Mouse (Mus musculus) bone marrow, adult 2 months (tissue): ENCODE data around the gene Psme2b. TPM values are rescaled to one million over a fixed set of nuclear protein-coding genes. Genes with fewer than 3 reads are reported as not detected.
A peak's percentile ranks its signal among the peaks of the same experiment; 100 is the strongest.
"Not testable (repeated sequence)": the region's sequence is repeated elsewhere in the genome, so short reads cannot be mapped to it uniquely, and the experiment has no call there.

Experiments
- H3K27ac ChIP-seq: fragments of 200-500 bp; 2 replicates; pipeline ENCODE4 v1.5.1; 2012; ENCODE audit warnings: low read depth, mild to moderate bottlenecking, control low read depth, inconsistent platforms, low read length; ENCODE audit not compliant: control insufficient read depth, poor library complexity, insufficient read depth
- H3K4me1 ChIP-seq: fragments of 200-500 bp; 2 replicates; pipeline ENCODE4 v1.6.1; 2011; ENCODE audit warnings: low read length; ENCODE audit not compliant: control insufficient read depth, insufficient read depth
- H3K4me3 ChIP-seq: fragments of 200-500 bp; replicated peaks from 2 replicates; pipeline ENCODE3; 2011; ENCODE audit warnings: mild to moderate bottlenecking, low read depth, low read length, control low read depth; ENCODE audit not compliant: control insufficient read depth
- WGBS: fragments of 180-500 bp; shearing (Covaris S2); methylation state at CpG from one replicate; pipeline ENCODE4 v1.1.7; 2018; 5-methylcytosine and 5-hydroxymethylcytosine counted together
- polyA plus RNA-seq: library from polyadenylated mRNA; stranded (reverse); fragments of >200 nt; gene quantifications from 2 replicates; pipeline ENCODE4 v1.2.4, GENCODE M21; 2011; ENCODE audit warnings: low replicate concordance; ENCODE audit not compliant: missing spikeins, insufficient read depth, insufficient read length

Psme2b gene
- polyA plus RNA-seq, result 16.9 and 66.0 TPM in 2 replicates

DNA sequence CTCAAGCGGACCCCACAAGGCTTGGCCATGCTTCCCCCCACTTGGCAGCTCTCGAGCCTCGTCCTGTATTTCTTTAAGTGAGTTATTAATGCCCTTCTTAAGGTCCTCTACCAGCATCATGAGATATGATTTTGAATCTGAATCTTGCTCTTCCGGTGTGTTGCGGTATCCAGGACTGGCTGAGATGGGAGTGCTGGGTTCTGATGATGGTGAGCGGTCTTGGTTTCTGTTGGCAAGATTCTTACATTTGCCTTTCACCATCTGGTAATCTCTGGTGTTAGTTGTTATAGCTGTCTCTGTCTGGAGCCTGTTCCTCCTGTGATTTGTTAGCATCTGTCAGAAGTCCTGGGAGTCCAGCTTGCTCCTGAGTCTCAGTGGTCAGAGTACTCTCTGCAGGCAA is at the start of gene Psme2b:
Gene Psme2b (minus strand): TSS at position 101 of the 400 bp plus-strand sequence.
- WGBS, result 88% methylated on average over 6 of the region's 6 CpGs
- H3K4me1 ChIP-seq, H3K4me3 ChIP-seq, H3K27ac ChIP-seq: not testable (repeated sequence)

DNA sequence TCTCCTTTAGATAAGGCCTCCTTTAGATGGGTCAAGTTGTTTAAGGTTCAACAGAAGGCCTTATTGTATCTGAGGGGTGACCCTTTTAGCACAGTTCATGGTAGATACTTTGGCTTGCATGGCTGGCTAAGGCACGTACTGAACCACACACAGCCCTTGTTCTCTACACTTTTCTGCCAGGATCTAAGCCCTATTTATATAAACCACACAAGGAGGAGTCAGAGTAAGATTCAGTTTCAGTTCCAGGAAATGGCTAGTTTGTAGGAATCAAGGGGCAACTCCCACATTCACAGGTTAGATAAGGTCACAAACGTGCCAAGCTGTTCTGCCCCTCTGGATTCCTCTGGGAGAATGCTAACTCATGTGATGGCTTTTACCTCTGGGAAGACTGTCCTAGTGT is 48.0 kb upstream of the Psme2b start, which contains the start of gene Tgtp1:
Gene Tgtp1 (minus strand): TSS at position 155 of the 400 bp plus-strand sequence.
- WGBS, result 14% methylated on average over 2 of the region's 2 CpGs
- H3K4me3 ChIP-seq, H3K4me1 ChIP-seq, H3K27ac ChIP-seq: not testable (repeated sequence)

DNA sequence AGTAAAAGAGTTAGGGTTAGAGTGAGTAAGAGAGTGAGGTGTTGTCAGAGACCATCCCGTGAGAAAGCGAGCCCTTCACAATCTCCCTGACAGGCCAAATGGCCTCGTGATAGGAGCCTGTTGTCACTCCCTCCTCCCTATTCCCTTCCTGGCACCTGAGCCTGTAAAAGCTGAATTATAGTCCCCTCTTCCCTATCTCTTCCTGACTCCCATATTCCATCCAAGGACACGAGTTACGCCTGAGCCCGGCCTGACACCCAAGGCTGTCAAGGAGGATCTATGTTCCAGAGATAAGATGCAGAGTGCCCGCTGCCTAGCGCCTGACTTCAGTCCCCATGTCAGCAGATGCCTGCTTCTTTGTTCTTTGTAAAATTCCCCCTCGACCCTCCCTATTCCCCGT is 47.3 kb upstream of the Psme2b start:
- 63% methylated on average over 10 of the region's 10 CpGs for WGBS
- H3K4me1 ChIP-seq, H3K27ac ChIP-seq, H3K4me3 ChIP-seq: not testable (repeated sequence)

DNA sequence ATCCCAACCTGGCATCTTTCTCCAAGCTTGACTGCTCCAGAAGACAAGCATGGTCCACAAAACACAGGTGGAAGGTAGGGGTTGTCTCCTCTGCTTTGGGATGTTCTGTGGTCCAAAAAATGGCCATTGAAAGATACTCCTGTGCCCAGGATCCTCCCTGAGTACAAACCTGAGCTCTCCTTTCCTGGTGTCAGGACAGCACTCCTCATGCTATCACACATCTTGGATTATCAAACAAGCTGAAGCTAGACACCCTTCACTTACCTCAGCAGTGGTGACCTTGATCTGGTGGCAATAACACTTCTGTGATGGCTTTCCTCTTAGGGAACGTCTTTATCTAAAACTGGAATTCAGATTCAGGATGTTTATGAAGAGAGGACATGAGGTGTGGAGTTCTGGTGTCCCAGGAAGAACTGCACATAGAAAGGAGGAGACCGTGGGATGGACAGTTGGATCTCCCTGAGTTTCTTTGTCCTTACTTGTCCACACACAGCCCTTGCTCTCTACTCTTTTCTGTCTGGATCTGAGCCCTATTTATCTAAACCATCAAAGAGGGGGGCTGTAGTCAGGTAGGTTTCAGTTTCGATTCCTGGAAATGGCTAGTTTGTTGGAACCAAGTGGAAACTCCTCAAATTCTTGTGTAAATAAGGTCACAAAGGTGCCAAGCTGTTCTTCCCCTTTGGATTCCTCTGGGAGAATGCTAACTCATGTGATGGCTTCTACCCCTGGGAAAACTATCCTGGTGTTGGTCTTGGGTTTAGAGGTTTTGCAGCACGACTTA is 45.9 kb upstream of the Psme2b start, which contains the start of gene Gm12185:
Gene Gm12185 (minus strand): TSS at position 487 of the 781 bp plus-strand sequence.
- 15% methylated on average over 4 of the region's 4 CpGs for WGBS
- H3K4me3 ChIP-seq, H3K27ac ChIP-seq, H3K4me1 ChIP-seq: not testable (repeated sequence)

DNA sequence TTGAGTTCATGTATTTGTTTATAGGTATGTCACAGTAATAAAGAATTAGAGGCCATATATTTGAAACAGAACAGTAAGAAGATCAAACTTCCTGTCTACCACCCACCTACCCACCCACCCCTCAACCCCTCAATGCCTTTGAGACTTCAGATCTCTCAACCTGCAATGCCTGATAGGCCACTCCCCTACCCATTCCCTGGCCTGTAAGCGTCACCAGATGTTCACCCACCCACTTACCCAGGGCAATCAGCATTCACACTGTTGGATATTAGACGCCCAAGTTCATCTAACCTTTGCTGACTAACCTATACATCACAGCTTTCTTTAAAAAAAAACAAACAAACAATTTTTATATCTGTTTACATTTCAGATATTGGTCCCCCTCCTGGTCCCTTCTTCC is 44.0 kb upstream of the Psme2b start:
- H3K4me3 ChIP-seq, H3K27ac ChIP-seq, H3K4me1 ChIP-seq: not testable (repeated sequence)
- WGBS, result 47% methylated on average over 2 of the region's 2 CpGs

DNA sequence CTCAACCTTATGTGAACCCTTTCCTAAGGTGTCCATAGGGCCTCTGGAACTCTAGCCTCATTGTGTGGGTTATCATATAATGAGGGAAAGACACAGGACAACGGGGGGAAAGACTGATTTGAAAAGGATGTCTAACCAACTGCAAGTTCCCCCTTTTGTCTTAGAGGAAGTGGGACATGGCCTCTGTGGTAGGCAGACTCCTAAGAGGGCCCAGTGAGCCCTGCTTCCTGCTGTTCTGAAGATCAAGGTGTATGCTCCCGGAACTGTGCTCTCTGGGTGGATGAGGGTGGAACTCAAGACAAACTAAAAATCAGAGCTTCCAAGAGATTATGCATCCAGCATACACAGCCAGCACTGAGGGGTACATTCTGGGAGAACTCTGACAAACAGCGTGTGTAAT is 42.2 kb upstream of the Psme2b start:
- H3K4me1 ChIP-seq, result not testable (repeated sequence)
- WGBS, result 28% methylated on average over 2 of the region's 3 CpGs

DNA sequence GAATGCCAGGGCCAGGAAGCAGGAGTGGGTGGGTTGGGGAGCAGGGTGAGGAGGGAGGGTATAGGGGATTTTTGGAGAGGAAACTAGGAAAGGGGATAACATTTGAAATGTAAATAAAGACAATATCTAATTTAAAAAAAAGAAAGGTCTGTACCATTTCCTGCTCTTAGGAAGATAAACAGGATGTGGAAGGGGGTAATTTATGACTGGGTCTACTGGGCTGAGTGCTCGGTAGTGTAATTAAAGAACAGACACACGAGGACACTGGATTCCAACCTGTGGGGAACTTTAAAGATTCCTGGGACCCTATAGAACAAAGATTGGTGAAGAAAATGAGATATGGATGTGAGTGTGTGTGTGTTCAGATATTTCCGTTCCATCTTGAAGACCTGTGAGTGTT is 36.9 kb upstream of the Psme2b start:
- not testable (repeated sequence) for H3K4me3 ChIP-seq, H3K4me1 ChIP-seq, H3K27ac ChIP-seq
- no CpG with 5 or more reads among the region's 3 CpGs for WGBS

More for the DNA sequence above, 42.2 kb upstream of the Psme2b start:
- H3K4me3 ChIP-seq, H3K27ac ChIP-seq: not testable (repeated sequence)

DNA sequence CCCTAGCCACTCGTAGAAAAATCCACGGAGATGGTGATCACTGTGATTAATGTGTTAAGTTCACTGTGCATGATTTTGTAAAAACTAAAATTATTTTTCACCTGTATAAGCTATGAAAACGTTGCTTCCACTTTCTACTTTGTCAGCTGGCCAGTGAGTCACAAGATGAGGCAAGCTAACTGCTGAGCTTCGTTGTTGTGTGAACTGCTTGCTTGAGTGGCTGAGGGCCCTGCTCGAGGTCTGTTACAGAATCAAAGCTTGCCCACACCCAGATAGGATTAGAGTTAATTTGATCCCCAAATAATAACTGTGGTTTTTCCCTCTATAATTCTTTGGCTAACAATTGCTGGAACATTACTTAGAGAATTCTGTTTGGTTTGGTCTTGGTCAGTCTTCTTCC is 34.1 kb upstream of the Psme2b start:
- H3K27ac ChIP-seq, H3K4me3 ChIP-seq, H3K4me1 ChIP-seq: not testable (repeated sequence)
- WGBS, result no CpG with 5 or more reads among the region's 5 CpGs

DNA sequence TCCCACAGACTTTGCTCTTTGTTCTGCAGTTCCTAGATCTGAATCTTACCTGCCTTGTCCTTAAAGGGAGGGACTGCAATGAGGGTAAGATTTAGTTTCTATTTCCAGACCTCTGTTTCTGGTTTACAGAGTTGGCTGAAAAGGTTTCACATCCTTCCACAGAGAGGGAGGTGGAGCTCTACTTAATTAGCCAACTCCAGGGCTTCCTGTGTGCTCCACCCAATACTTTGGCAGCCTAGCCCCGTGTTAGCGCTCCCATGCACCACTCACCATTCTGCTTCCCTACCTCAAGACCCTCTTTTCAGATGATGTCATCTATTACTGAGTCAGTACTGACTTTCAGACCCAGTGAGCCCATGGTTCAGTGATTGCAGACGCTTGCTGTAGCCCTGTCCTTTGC is 33.3 kb upstream of the Psme2b start, which contains the start of gene 9930111J21Rik1:
Gene 9930111J21Rik1 (minus strand): TSS at position 148 of the 400 bp plus-strand sequence.
- H3K4me3 ChIP-seq, H3K4me1 ChIP-seq: not testable (repeated sequence)
- no CpG with 5 or more reads among the region's 3 CpGs for WGBS
- 0 out of 2 replicates have a peak within 1 kb of the TSS, but pooled peaks have one; percentile 48 for H3K27ac ChIP-seq

DNA sequence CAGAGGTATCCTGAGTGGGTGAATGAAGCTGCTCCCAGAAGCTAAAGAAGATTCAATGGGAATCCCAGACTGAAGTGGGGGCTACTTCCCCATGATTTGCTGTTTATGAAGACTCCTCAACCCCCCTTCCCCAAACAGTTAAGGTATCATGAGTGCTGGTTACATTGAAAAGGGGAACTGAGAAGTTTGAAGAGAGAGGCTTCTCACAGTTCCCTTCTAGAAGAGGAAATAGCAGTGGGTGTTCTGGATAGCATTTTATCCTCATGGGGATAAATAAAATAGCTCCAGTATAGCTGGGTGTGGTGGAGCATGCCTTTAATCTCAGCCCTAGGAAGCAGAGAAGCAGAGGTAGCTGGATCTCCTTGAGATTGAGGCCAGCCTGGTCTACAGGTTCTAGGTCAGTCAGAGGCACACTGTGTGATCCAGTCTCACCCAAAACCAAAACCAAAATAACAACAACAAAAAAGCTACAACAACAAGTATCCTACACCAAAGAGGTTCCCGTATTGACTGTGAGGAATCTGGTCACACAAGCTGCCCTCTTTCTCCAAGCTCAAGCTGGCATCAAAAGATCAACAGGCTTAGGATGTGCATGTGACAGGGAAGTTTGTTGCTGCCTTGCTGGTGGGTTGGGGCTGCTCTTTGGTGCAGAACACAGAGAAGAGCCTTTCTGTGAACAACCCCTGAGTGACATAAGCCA is 32.4 kb upstream of the Psme2b start, which contains the start of gene Olfr56:
Gene Olfr56 (plus strand): TSS at position 650 of the 700 bp plus-strand sequence.
- WGBS, result no CpG with 5 or more reads among the region's 1 CpGs
- not testable (repeated sequence) for H3K4me3 ChIP-seq, H3K4me1 ChIP-seq
- H3K27ac ChIP-seq, result 0 out of 2 replicates have a peak within 1 kb of the TSS, but pooled peaks have one; percentile 48

DNA sequence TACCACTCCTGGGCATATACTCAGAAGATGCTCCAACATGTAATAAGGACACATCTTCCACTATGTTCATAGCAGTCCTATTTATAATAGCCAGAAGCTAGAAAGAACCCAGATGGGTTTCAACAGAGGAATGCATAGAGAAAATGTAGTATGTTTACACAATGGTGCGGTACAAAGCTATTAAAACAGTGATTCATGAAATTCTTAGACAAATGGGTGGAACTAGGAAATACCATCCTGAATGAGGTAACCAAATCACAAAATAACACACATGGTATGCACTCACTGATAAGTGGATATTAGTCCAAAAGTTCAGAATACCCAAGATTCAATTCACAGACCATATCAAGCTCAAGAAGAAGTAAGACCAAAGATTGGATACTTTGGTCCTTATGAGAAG is 28.7 kb upstream of the Psme2b start:
- H3K4me1 ChIP-seq, H3K27ac ChIP-seq, H3K4me3 ChIP-seq: not testable (repeated sequence)
- WGBS, result no CpG with 5 or more reads among the region's 1 CpGs

DNA sequence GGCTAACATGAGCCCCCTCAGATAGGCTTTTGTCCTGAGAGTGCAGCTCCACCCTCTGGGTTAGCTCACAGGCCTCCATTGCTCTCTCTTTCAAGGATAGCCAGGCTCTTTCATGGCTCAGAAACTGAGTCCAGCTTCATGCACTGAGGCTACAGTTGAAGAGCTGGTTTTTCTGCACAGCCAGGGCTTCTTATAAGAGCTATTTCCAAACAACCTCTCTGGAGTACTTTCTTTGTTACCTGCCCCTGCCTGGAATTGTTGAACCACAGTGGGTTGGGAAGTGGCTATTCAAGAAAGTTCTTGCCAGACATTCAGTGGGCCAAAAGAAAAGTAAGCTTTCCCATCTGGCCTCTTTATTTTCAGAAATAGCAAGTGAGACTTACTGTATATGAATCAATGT is 6.7 kb downstream of the Psme2b start:
- H3K4me1 ChIP-seq, H3K27ac ChIP-seq, H3K4me3 ChIP-seq: not testable (repeated sequence)

DNA sequence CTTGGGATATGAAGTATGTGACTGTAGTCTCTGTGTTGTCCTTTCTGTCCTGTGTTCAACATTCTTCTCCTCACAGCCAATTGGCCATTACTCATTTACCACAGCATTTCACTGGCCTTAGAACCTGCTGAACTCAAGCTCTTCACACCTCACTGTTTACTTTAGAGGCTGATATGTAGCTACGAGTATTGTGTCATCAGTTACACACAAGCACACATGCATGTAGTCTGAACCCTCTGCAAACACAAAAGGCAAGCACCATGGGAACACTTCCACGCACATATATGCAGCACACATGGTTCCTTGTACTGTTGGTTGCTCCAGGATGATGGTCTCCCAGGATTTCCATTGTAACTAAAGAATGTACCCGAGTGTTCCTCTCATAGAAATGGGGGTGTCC is 10.7 kb downstream of the Psme2b start:
- no CpG with 5 or more reads among the region's 3 CpGs for WGBS
- not testable (repeated sequence) for H3K4me3 ChIP-seq, H3K27ac ChIP-seq, H3K4me1 ChIP-seq
